Mouse (Mus musculus) C2C12 (cell line): ENCODE measurements around the gene Arl5c. TPM values are rescaled to one million over a fixed set of nuclear protein-coding genes. Genes with fewer than 3 reads are reported as not detected.
A peak's percentile ranks its signal among the peaks of the same experiment; 100 is the strongest.

Experiments used
- H3K27me3 ChIP-seq: one replicate; pipeline ENCODE4 v1.6.1; 2011; ENCODE audit not compliant: control insufficient read depth, insufficient read depth, insufficient read length
- H3K36me3 ChIP-seq: one replicate; pipeline ENCODE4 v1.6.1; 2011; ENCODE audit not compliant: control insufficient read depth, insufficient read depth
- H3K4me3 ChIP-seq: one replicate; pipeline ENCODE4 v1.5.1; 2011; ENCODE audit warnings: mild to moderate bottlenecking, control low read depth; ENCODE audit not compliant: poor library complexity, insufficient read depth, severe bottlenecking
- H3K79me2 ChIP-seq: one replicate; pipeline ENCODE4 v1.6.1; 2011; ENCODE audit not compliant: control insufficient read depth, insufficient read depth
- H3K79me3 ChIP-seq: one replicate; pipeline ENCODE4 v1.6.1; 2011; ENCODE audit warnings: low read depth, control low read depth
- H3ac ChIP-seq: one replicate; pipeline ENCODE3; 2011; ENCODE audit warnings: low read depth; ENCODE audit not compliant: control insufficient read depth, insufficient read length
- CEBPB ChIP-seq: IDR thresholded peaks from one replicate; pipeline ENCODE4 v1.6.1; 2011; ENCODE audit warnings: low read depth, mild to moderate bottlenecking, control low read depth, moderate library complexity
- CTCF ChIP-seq: IDR thresholded peaks from one replicate; pipeline ENCODE4 v1.5.1; 2011; ENCODE audit not compliant: control insufficient read depth, insufficient read depth, insufficient read length
- FOSL1 ChIP-seq: IDR thresholded peaks from one replicate; pipeline ENCODE4 v1.8.0; 2011; ENCODE audit warnings: mild to moderate bottlenecking, low read length; ENCODE audit not compliant: poor library complexity, insufficient read depth, severe bottlenecking
- MAX ChIP-seq: IDR thresholded peaks from one replicate; pipeline ENCODE4 v1.6.1; 2011; ENCODE audit warnings: mild to moderate bottlenecking, control low read depth
- MYOD1 ChIP-seq: IDR thresholded peaks from one replicate; pipeline ENCODE4 v1.6.1; 2011; ENCODE audit warnings: low read depth; ENCODE audit not compliant: control insufficient read depth, insufficient read length
- MYOG ChIP-seq: IDR thresholded peaks from one replicate; pipeline ENCODE4 v1.6.1; 2011; ENCODE audit not compliant: control insufficient read depth, insufficient read length; ENCODE audit errors: extremely low read depth
- USF1 ChIP-seq: IDR thresholded peaks from one replicate; pipeline ENCODE4 v1.6.1; 2011; ENCODE audit warnings: low read depth, mild to moderate bottlenecking, control low read depth, moderate library complexity
- polyA plus RNA-seq: library from polyadenylated mRNA; unstranded; fragments of >200 nt; fragmentation: generic; extraction: Trizol; gene quantifications from one replicate; pipeline ENCODE4 v1.2.1, GENCODE M21; 2012; ENCODE audit warnings: missing spikeins

The Arl5c gene
- polyA plus RNA-seq, 1 experiment: 0.54 TPM

- TF ChIP-seq CTCF: no peak
- no peak for TF ChIP-seq MAX
- TF ChIP-seq FOSL1: no peak
- no peak for TF ChIP-seq USF1
- no peak for TF ChIP-seq CEBPB
- no peaks in the 10 kb centered on the region for H3K27me3 ChIP-seq
- H3K36me3 ChIP-seq: peaks cover 3% of the 10 kb centered on the region
Measured at GRCm38 (mm10) chr11:98005076-98005475, 9.1 kb upstream of the Arl5c start.

DNA sequence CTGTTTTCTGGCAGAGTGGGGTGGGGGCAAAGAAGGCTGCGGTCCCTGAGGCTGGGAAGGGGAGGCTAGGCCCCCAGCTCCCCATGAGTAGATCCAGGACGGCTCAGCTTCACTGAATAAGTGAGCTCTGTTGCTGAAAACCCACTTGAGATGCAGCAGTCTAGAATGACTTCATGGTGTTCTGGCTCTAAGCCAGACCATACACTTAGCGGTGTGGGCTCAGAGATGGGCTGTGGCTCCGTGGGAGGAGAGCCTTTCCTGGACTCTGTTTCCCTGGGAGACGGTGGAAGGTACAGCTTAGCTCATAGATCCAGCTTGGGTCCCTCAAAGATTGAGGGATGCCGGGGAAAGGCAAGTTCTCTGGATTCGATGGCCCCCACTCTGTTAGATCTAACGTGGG is 8.2 kb upstream of the Arl5c start:
- Histone ChIP-seq H3K79me2 (no peaks in the 10 kb centered on the region), H3K4me3 (no peak overlapping the region), H3K36me3 (peaks cover 3% of the 10 kb centered on the region), H3K79me3 (no peaks in the 10 kb centered on the region), H3K27me3 (no peaks in the 10 kb centered on the region), H3ac (no peak overlapping the region)
- no peak for TF ChIP-seq MAX
- TF ChIP-seq FOSL1: no peak
- no peak for TF ChIP-seq CEBPB
- TF ChIP-seq CTCF: no peak
- no peak for TF ChIP-seq USF1
- TF ChIP-seq MYOG: no peak
- no peak for TF ChIP-seq MYOD1

More at GRCm38 (mm10) chr11:98005076-98005475, 9.1 kb upstream of the Arl5c start:
- H3K79me3 ChIP-seq: no peaks in the 10 kb centered on the region
- no peak overlapping the region for H3K4me3 ChIP-seq
- H3ac ChIP-seq: no peak overlapping the region
- H3K79me2 ChIP-seq: no peaks in the 10 kb centered on the region

- TF ChIP-seq MYOG: no peak
- no peak for TF ChIP-seq FOSL1
- TF ChIP-seq MAX: no peak
- no peak for TF ChIP-seq MYOD1
- TF ChIP-seq USF1: no peak
- no peak for TF ChIP-seq CEBPB
- no peak for TF ChIP-seq CTCF
- no peak overlapping the region for H3K4me3 ChIP-seq
- no peaks in the 10 kb centered on the region for H3K27me3 ChIP-seq
- no peak overlapping the region for H3ac ChIP-seq
- H3K79me2 ChIP-seq: no peaks in the 10 kb centered on the region
- no peaks in the 10 kb centered on the region for H3K79me3 ChIP-seq
- H3K36me3 ChIP-seq: peaks cover 3% of the 10 kb centered on the region
Measured at GRCm38 (mm10) chr11:98003171-98003671, 7.2 kb upstream of the Arl5c start.

- no peaks in the 10 kb centered on the region for H3K27me3 ChIP-seq
- no peaks in the 10 kb centered on the region for H3K79me3 ChIP-seq
- H3K36me3 ChIP-seq: peaks cover under 1% of the 10 kb centered on the region
- H3ac ChIP-seq: no peak overlapping the region
- no peak for TF ChIP-seq MYOG
- TF ChIP-seq MAX: no peak
- TF ChIP-seq FOSL1: no peak
- TF ChIP-seq CTCF: peak; percentile 65
- no peak for TF ChIP-seq MYOD1
- TF ChIP-seq CEBPB: no peak
- no peaks in the 10 kb centered on the region for H3K79me2 ChIP-seq
- no peak overlapping the region for H3K4me3 ChIP-seq
Measured at GRCm38 (mm10) chr11:98002627-98003026, 6.6 kb upstream of the Arl5c start.

GRCm38 (mm10) chr11:98001986-98002385 is 6.0 kb upstream of the Arl5c start:
- TF ChIP-seq MAX (no peak), CEBPB (no peak)
- H3K4me3 ChIP-seq: no peak overlapping the region
- H3K27me3 ChIP-seq: no peaks in the 10 kb centered on the region
- H3K79me3 ChIP-seq: no peaks in the 10 kb centered on the region
- H3ac ChIP-seq: no peak overlapping the region
- H3K36me3 ChIP-seq: no peaks in the 10 kb centered on the region
- no peaks in the 10 kb centered on the region for H3K79me2 ChIP-seq

GRCm38 (mm10) chr11:98001351-98001824 is 5.4 kb upstream of the Arl5c start:
- Histone ChIP-seq H3K36me3 (no peaks in the 10 kb centered on the region), H3K27me3 (no peaks in the 10 kb centered on the region), H3K79me3 (no peaks in the 10 kb centered on the region), H3K79me2 (no peaks in the 10 kb centered on the region), H3ac (no peak overlapping the region), H3K4me3 (no peak overlapping the region)
- no peak for TF ChIP-seq CTCF
- TF ChIP-seq MYOD1: no peak
- no peak for TF ChIP-seq MYOG
- TF ChIP-seq MAX: no peak
- TF ChIP-seq FOSL1: no peak
- no peak for TF ChIP-seq CEBPB
- no peak for TF ChIP-seq USF1
